In genomic region chr11:121683243-121683642, GRCm38 (mm10) we compare ENCODE assay signal across 18 mouse cellular contexts. TPM values are rescaled to one million over a fixed set of nuclear protein-coding genes. Genes with fewer than 3 reads are reported as not detected.
DNase-seq lines count a peak whose midpoint lies in the region; ATAC-seq lines count a peak whose summit lies in the region.
"Had no signal": no experiment of that assay in that cellular context is flagged by ENCODE, and none has a peak within 500 bp of the region (broad histone marks: within the 10 kb centered on the region; RNA-seq: fewer than 3 reads in every experiment).

No protein-coding gene starts in this region.

- no peaks in the 10 kb centered on the region for H3K9me3 ChIP-seq in hindbrain, embryonic 13.5 days
- H3K9me3 ChIP-seq in hindbrain, embryonic 11.5 days (ENCODE audit: control insufficient read depth, low read length), result no peaks in the 10 kb centered on the region
- H3K9me3 ChIP-seq in midbrain, embryonic 11.5 days (ENCODE audit: control insufficient read depth, low read length), result no peaks in the 10 kb centered on the region
- no peaks in the 10 kb centered on the region for H3K9me3 ChIP-seq in midbrain, embryonic 13.5 days
- H3K9me3 ChIP-seq: embryonic facial prominence, embryonic 15.5 days; G1E; stomach, embryonic 15.5 days had no signal

- no peak overlapping the region for H3K4me2 ChIP-seq in hindbrain, embryonic 13.5 days
- no peak overlapping the region for H3K4me2 ChIP-seq in hindbrain, embryonic 11.5 days (replicated peaks; ENCODE audit: low read depth, low read length)
- H3K4me2 ChIP-seq in midbrain, embryonic 11.5 days, result no peak overlapping the region
- H3K4me2 ChIP-seq in midbrain, embryonic 13.5 days (replicated peaks), result no peak overlapping the region
- H3K4me2 ChIP-seq: embryonic facial prominence, embryonic 15.5 days; stomach, embryonic 15.5 days had no signal

- H3K27me3 ChIP-seq in hindbrain, embryonic 13.5 days, result no peaks in the 10 kb centered on the region
- H3K27me3 ChIP-seq in hindbrain, embryonic 11.5 days (ENCODE audit: control insufficient read depth, insufficient read depth, low read length), result no peaks in the 10 kb centered on the region
- H3K27me3 ChIP-seq in midbrain, embryonic 11.5 days (ENCODE audit: control insufficient read depth, insufficient read depth, low read length), result no peaks in the 10 kb centered on the region
- H3K27me3 ChIP-seq in midbrain, embryonic 13.5 days, result no peaks in the 10 kb centered on the region
- H3K27me3 ChIP-seq: embryonic facial prominence, embryonic 15.5 days; stomach, embryonic 15.5 days had no signal

- WGBS in hindbrain, embryonic 13.5 days, result 67% methylated on average over 3 of the region's 3 CpGs
- WGBS in hindbrain, embryonic 11.5 days, result 70% methylated on average over 3 of the region's 3 CpGs
- 77% methylated on average over 3 of the region's 3 CpGs for WGBS in midbrain, embryonic 11.5 days
- 46% methylated on average over 3 of the region's 3 CpGs for WGBS in midbrain, embryonic 13.5 days

- peak; percentile 61 to 74 for DNase-seq in cerebellum, postnatal 10 days
- no peak for DNase-seq in cerebellum, adult 11-12 months
- DNase-seq in hindbrain, embryonic 11.5 days (ENCODE audit: low spot score), result no peak
- peak; percentile 35 to 57 for DNase-seq in layer of hippocampus, postnatal 10 days (ENCODE audit: low spot score in 2 of 2)
- DNase-seq in layer of hippocampus, adult 11-12 months (ENCODE audit: low spot score), result no peak
- DNase-seq in midbrain, embryonic 11.5 days (ENCODE audit: low spot score, missing footprints), result peak; percentile 39
- DNase-seq: adrenal gland, postnatal 36 days; cerebellum, adult 9-10 months; embryo, embryonic 11 days; kidney, adult 18-20 months; lung, adult 2 months; thymus, adult 2 months had no signal

- no peak overlapping the region for H3K9ac ChIP-seq in hindbrain, embryonic 13.5 days
- no peak overlapping the region for H3K9ac ChIP-seq in hindbrain, embryonic 11.5 days (ENCODE audit: low read depth, low read length)
- no peak overlapping the region for H3K9ac ChIP-seq in midbrain, embryonic 11.5 days (ENCODE audit: low read length)
- no peak overlapping the region for H3K9ac ChIP-seq in midbrain, embryonic 13.5 days (replicated peaks)
- H3K9ac ChIP-seq: embryonic facial prominence, embryonic 15.5 days; stomach, embryonic 15.5 days had no signal

- H3K4me1 ChIP-seq in hindbrain, embryonic 13.5 days (replicated peaks), result no peaks in the 10 kb centered on the region
- no peaks in the 10 kb centered on the region for H3K4me1 ChIP-seq in hindbrain, embryonic 11.5 days (replicated peaks; ENCODE audit: control insufficient read depth, insufficient read depth, low read length)
- H3K4me1 ChIP-seq in midbrain, embryonic 11.5 days (ENCODE audit: control insufficient read depth, insufficient read depth, low read length), result peaks cover 2% of the 10 kb centered on the region; the same call in 1 of the 2 replicates
- H3K4me1 ChIP-seq in midbrain, embryonic 13.5 days (replicated peaks), result no peaks in the 10 kb centered on the region
- H3K4me1 ChIP-seq: stomach, embryonic 15.5 days had no signal

- no peaks in the 10 kb centered on the region for H3K36me3 ChIP-seq in hindbrain, embryonic 13.5 days
- H3K36me3 ChIP-seq in hindbrain, embryonic 11.5 days (ENCODE audit: control insufficient read depth, insufficient read depth, low read length), result no peaks in the 10 kb centered on the region
- no peaks in the 10 kb centered on the region for H3K36me3 ChIP-seq in midbrain, embryonic 11.5 days (ENCODE audit: control insufficient read depth, insufficient read depth, low read length)
- no peaks in the 10 kb centered on the region for H3K36me3 ChIP-seq in midbrain, embryonic 13.5 days
- H3K36me3 ChIP-seq: embryonic facial prominence, embryonic 15.5 days; G1E; stomach, embryonic 15.5 days had no signal

- 0 out of 2 replicates have a peak, but pooled peaks have one; percentile 28 for ATAC-seq in hindbrain, embryonic 13.5 days (ENCODE audit: low FRiP score)
- ATAC-seq in hindbrain, embryonic 11.5 days (ENCODE audit: low FRiP score), result no peak
- no peak for ATAC-seq in midbrain, embryonic 11.5 days (ENCODE audit: low FRiP score)
- ATAC-seq in midbrain, embryonic 13.5 days, result no peak
- ATAC-seq: CD4-positive, CD25-positive, alpha-beta regulatory T cell, adult 4 months had no signal

- no peak overlapping the region for H3K4me3 ChIP-seq in hindbrain, embryonic 13.5 days
- no peak overlapping the region for H3K4me3 ChIP-seq in hindbrain, embryonic 11.5 days (ENCODE audit: low read depth, low read length)
- no peak overlapping the region for H3K4me3 ChIP-seq in midbrain, embryonic 11.5 days (ENCODE audit: low read depth, low read length)
- H3K4me3 ChIP-seq in midbrain, embryonic 13.5 days (replicated peaks), result no peak overlapping the region
- H3K4me3 ChIP-seq: embryonic facial prominence, embryonic 15.5 days; stomach, embryonic 15.5 days had no signal

- no peak overlapping the region for H3K27ac ChIP-seq in hindbrain, embryonic 13.5 days
- H3K27ac ChIP-seq in hindbrain, embryonic 11.5 days (ENCODE audit: low read depth, low read length), result no peak overlapping the region
- no peak overlapping the region for H3K27ac ChIP-seq in midbrain, embryonic 11.5 days (ENCODE audit: low read depth, low read length)
- H3K27ac ChIP-seq in midbrain, embryonic 13.5 days, result no peak overlapping the region
- H3K27ac ChIP-seq: embryonic facial prominence, embryonic 15.5 days; stomach, embryonic 15.5 days had no signal

RNA-seq across cellular contexts. Expression of gene B3gntl1, which starts 10.3 kb away (rescaled TPM):
- polyA plus RNA-seq in hindbrain, embryonic 13.5 days (2015; fragmentation: Nextera tagmentation; extraction: Ambion mirVana), result 6.4 and 7.8 TPM in 2 replicates
- 4.1 and 5.6 TPM in 2 replicates for polyA plus RNA-seq in hindbrain, embryonic 11.5 days (2014; fragmentation: Nextera tagmentation; extraction: Ambion mirVana)
- 1 to 10 TPM; 7.6 to 8.6 TPM for total RNA-seq in layer of hippocampus, postnatal 10 days (2021)
- polyA plus RNA-seq in midbrain, embryonic 11.5 days (2014; fragmentation: Nextera tagmentation; extraction: Ambion mirVana), result 5.2 and 5.6 TPM in 2 replicates
- polyA plus RNA-seq in midbrain, embryonic 13.5 days (2015; fragmentation: Nextera tagmentation; extraction: Ambion mirVana), result 6.2 and 7.0 TPM in 2 replicates

RNA-seq across cellular contexts. Expression of gene Metrnl, which starts 18.1 kb away (rescaled TPM):
- polyA plus RNA-seq in hindbrain, embryonic 13.5 days (2015; fragmentation: Nextera tagmentation; extraction: Ambion mirVana), result 15.9 and 17.2 TPM in 2 replicates
- polyA plus RNA-seq in hindbrain, embryonic 11.5 days (2014; fragmentation: Nextera tagmentation; extraction: Ambion mirVana), result 18.0 and 27.7 TPM in 2 replicates
- 10 to 100 TPM; 13.1 to 14.3 TPM for total RNA-seq in layer of hippocampus, postnatal 10 days (2021)
- 10.5 and 10.7 TPM in 2 replicates for polyA plus RNA-seq in midbrain, embryonic 11.5 days (2014; fragmentation: Nextera tagmentation; extraction: Ambion mirVana)
- polyA plus RNA-seq in midbrain, embryonic 13.5 days (2015; fragmentation: Nextera tagmentation; extraction: Ambion mirVana), result 4.9 and 9.8 TPM in 2 replicates
- total RNA-seq: G1E had no signal
- polyA plus RNA-seq: G1E had no signal

Comparison
In these comparisons a context has a peak if more than half of its experiments do, and no peak if none do; other contexts are left out.
1. DNase-seq: peak in cerebellum, postnatal 10 days (2 of 2), layer of hippocampus, postnatal 10 days (2 of 2) and midbrain, embryonic 11.5 days (single experiment); none in cerebellum, adult 11-12 months (single experiment), hindbrain, embryonic 11.5 days (single experiment) and layer of hippocampus, adult 11-12 months (single experiment).